Mouse (Mus musculus) left cerebral cortex, postnatal 36 days (tissue): ENCODE measurements around the gene Bdh1. TPM values are rescaled to one million over a fixed set of nuclear protein-coding genes. Genes with fewer than 3 reads are reported as not detected.
"Not testable (repeated sequence)": the region's sequence is repeated elsewhere in the genome, so short reads cannot be mapped to it uniquely, and the experiment has no call there.

ENCODE experiments used
- DNase-seq, 2 experiments: peaks; one replicate each; pipeline ENCODE4 v3.0.0; 2021 to 2022; ENCODE audit warnings: low spot score in 2 of 2, mixed read lengths in 1 of 2
- intact Hi-C: fragments of 180-260 bp; cut with DNase I; formaldehyde crosslinking; loops from one replicate; pipeline ENCODE4 v1.15.1; 2025
- total RNA-seq, 2 experiments: library from RNA; stranded (reverse); gene quantifications; 2 replicates each; pipeline ENCODE4 v1.2.3; 2021

The Bdh1 gene
- total RNA-seq, 2 experiments from 2014 or later = 87.0 to 130 TPM

GRCm38 (mm10) chr16:31459968-31460461 is 37.9 kb downstream of the Bdh1 start:
- DNase-seq = peak in 1 of 2 experiments; percentile 55
- intact Hi-C loops = loop anchor here (2.0 to 10.0 kb wide), 3 partner anchors 245 to 455 kb away; no protein-coding TSS in a partner anchor

DNA sequence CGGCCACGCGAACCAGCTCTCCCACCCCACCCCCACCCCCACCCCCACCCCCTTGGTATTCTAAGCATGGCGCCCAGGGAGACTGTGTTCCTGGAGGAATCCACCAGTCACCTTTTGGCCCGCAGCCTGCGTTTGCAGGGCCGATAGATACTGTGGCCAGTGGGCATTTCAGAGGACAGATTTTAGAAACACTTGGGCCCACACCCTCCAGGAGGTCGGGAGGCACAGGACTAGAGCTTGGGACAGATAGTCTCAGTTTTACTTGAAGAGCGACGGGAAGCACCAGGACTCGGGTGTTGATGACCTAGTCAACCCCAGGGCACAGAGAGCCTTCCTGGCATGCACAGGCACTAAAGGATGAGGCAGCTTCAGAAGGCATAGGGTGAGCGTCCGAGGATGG is 38.4 kb downstream of the Bdh1 start:
- intact Hi-C loops = no loop called here
- DNase-seq = peak in 1 of 2 experiments; percentile 31

DNA sequence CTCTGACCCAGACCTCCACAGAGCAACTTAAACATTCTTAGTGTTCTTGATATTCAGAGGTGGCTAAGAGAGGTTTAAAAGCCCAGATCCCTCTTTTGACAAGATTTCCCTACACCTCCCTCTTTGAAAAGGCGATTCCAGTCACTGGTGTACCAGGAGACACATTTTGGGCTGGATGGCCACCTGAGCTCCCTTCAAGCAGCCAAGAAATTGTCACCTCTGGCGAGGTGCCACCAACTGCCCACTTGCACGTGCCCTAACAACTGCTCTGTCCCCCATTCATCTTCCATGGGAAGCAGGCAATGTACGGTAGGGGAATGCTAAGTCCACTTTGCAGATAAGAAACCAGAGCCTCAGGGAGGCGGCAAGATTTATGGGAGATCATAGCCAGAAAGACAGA is 39.0 kb downstream of the Bdh1 start:
- DNase-seq = no peak

DNA sequence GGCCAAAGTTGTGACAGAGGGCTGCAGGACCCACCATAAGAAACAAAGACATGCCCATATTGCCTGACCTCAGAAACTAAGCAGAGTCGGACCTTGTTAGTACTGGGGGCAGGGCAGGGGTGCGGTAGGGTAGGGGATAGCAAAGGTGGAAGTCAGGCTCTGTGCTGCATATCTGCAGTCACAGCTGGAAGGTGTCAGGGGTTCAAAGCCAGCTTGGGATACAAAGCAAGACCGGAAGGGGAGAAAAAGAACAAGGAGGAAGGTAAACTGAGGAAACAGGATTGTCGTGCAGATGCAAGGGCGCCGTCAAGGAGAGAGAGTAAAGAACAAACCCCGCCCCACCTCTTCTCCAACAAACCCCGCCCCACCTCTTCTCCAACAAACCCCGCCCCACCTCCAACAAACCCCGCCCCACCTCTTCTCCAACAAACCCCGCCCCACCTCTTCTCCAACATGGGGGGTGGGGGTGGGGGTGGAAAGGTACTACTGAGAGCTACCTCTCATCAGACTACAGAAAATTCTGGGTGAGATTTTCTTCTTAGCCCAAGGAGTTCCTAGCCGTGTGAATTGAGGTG is 40.1 kb downstream of the Bdh1 start:
- DNase-seq = no peak
- intact Hi-C loops = no loop called here

More for the DNA sequence above, 39.0 kb downstream of the Bdh1 start:
- intact Hi-C loops = no loop called here

DNA sequence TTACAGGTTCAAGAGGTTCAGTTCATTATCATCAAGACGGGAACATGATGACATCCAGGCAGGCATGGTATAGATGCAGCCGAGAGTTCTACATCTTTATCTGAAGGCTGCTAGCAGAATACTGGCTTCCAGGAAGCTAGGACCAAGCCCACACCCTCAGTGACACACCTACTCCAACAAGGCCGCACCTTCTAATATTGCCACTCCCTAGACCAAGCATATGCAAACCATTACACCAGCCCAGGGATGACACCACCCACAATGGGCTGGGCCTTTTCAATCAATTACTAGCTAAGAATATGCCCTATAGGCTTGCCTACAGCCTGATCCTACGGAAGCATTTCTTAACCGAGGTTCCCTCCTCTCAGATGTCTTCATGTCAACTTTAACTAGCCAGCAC is 42.9 kb downstream of the Bdh1 start:
- no peak for DNase-seq
- intact Hi-C loops = loop anchor here (5.0 kb wide), 2 partner anchors 37 to 122 kb away; no protein-coding TSS in a partner anchor

- intact Hi-C loops = loop anchor here (5.0 kb wide), 2 partner anchors 37 to 122 kb away; no protein-coding TSS in a partner anchor
- peak in 1 of 2 experiments; percentile 49 for DNase-seq
Measured at GRCm38 (mm10) chr16:31465630-31466029, 43.5 kb downstream of the Bdh1 start.

DNA sequence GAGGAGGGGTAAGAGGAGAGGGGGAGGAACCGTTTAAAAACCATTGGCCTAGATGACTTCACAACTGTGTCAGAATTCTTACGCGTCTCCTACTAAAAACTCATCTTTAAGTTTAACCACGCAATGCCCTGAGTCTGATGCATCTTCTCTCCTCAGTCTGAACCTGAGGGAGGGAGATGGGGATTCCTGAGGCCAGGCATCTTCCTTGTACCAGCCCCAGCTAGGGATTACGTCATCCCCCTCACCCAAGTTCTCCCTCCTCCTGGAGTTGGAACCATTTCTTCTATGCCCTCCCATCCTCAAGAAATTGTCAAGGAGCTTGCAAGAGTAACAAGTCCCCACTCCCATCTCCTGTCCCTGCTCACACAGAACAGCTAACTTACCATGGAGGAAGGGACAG is 44.0 kb downstream of the Bdh1 start:
- no peak for DNase-seq
- intact Hi-C loops = loop anchor here (5.0 kb wide), 2 partner anchors 36 to 121 kb away; no protein-coding TSS in a partner anchor

GRCm38 (mm10) chr16:31470819-31471218 is 48.7 kb downstream of the Bdh1 start:
- DNase-seq, intact Hi-C loops: not testable (repeated sequence)

- intact Hi-C loops = no loop called here
Measured at GRCm38 (mm10) chr16:31471994-31472393, 49.9 kb downstream of the Bdh1 start.

GRCm38 (mm10) chr16:31473226-31473625 is 51.1 kb downstream of the Bdh1 start:
- no peak for DNase-seq
- intact Hi-C loops = no loop called here

More at GRCm38 (mm10) chr16:31471994-31472393, 49.9 kb downstream of the Bdh1 start:
- no peak for DNase-seq

- no peak for DNase-seq
- intact Hi-C loops = no loop called here
Measured at GRCm38 (mm10) chr16:31475123-31475968, 53.3 kb downstream of the Bdh1 start.

- DNase-seq = no peak
- intact Hi-C loops = no loop called here
Measured at GRCm38 (mm10) chr16:31476872-31477603, 55.0 kb downstream of the Bdh1 start.

- DNase-seq = no peak
- intact Hi-C loops = no loop called here
Measured at GRCm38 (mm10) chr16:31485336-31485735, 63.3 kb downstream of the Bdh1 start.

DNA sequence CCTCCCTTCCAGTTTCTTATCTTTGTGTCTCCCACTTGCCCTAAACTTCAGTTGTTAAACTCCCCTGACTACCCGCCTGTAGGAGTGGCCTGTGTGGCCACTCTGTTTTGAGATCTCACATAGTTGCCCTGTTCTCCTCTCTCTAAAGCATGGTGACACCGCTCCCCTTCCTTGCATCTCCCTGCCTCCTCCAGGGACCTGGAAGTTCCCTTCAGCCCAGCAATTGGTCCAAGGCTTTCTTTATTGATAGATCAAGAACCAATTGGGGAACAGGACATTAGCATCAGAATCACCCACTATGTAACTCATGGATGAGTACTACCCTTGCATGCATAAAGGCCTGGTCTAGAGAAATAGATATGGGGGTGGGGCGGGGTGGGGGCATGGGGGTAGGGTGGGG is 65.2 kb downstream of the Bdh1 start:
- DNase-seq = no peak
- intact Hi-C loops = no loop called here

DNA sequence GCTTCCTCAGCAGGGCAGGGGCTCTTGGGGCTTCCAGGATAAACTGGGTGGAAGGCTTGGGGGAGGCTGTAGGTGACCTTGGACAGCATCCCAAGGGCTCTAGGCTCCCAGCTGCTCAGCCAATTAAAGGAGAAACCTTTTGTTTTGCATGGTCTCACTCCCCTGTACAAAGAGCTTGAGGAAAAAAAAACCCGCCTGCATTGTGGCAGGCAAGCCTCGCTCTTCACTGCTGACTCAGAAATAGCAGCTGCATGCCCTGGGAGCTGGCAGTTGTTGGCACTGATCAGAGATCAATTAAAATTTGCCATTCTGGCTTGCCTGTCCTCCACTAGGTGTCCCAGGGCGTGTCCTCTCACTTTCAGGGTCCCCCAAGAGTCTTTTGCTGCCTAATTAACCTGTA is 67.0 kb downstream of the Bdh1 start:
- no peak for DNase-seq
- intact Hi-C loops = no loop called here

DNA sequence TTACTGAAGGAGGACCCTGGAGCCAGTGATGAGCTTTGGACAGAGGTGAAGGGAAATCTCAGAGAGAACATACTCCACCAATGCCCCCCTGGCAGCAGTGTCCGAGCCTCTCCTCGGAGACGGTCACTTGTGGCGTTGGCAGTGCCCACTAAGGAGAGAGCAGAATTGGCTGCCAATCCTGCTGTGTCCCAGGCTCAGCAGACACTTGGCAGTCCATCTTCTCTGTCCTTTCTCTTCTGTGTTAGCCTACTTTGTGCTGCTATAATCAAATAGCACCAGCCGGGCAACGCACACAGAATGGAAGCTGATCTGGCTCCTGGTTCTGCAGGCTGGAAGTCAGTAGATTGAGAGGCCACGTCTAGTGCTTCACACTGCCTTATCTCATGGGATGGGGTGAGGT is 68.9 kb downstream of the Bdh1 start:
- intact Hi-C loops = no loop called here

GRCm38 (mm10) chr16:31492921-31493549 is 71.0 kb downstream of the Bdh1 start:
- no peak for DNase-seq
- intact Hi-C loops = no loop called here

More for the DNA sequence above, 68.9 kb downstream of the Bdh1 start:
- no peak for DNase-seq

GRCm38 (mm10) chr16:31493550-31493965 is 71.5 kb downstream of the Bdh1 start:
- intact Hi-C loops = no loop called here

GRCm38 (mm10) chr16:31493991-31494390 is 71.9 kb downstream of the Bdh1 start:
- DNase-seq = no peak
- intact Hi-C loops = no loop called here

More at GRCm38 (mm10) chr16:31493550-31493965, 71.5 kb downstream of the Bdh1 start:
- no peak for DNase-seq
